Mouse (Mus musculus) kidney, embryonic 15.5 days (tissue): ENCODE data around the gene Slc11a2. TPM values are rescaled to one million over a fixed set of nuclear protein-coding genes. Genes with fewer than 3 reads are reported as not detected.
"Not testable (repeated sequence)": the region's sequence is repeated elsewhere in the genome, so short reads cannot be mapped to it uniquely, and the experiment has no call there.

Experiments
- ATAC-seq: fragments of 200-750 bp; cut with Nextera tagmentation; replicated peaks from 2 replicates; pipeline ENCODE4 v1.8.0; 2017; ENCODE audit warnings: moderate TSS enrichment; ENCODE audit not compliant: low FRiP score
- H3K27ac ChIP-seq: fragments of 300-500 bp; sonication (generic); 2 replicates; pipeline ENCODE4 v1.5.1; 2015; ENCODE audit warnings: mild to moderate bottlenecking, inconsistent platforms
- H3K27me3 ChIP-seq: fragments of 300-500 bp; sonication (generic); 2 replicates; pipeline ENCODE4 v1.6.1; 2015; ENCODE audit warnings: inconsistent platforms
- H3K36me3 ChIP-seq: fragments of 300-500 bp; sonication (generic); 2 replicates; pipeline ENCODE4 v1.6.1; 2015; ENCODE audit warnings: inconsistent platforms
- H3K4me1 ChIP-seq: fragments of 300-500 bp; sonication (generic); 2 replicates; pipeline ENCODE4 v1.6.1; 2015; ENCODE audit warnings: inconsistent platforms
- H3K4me2 ChIP-seq: fragments of 300-500 bp; sonication (generic); 2 replicates; pipeline ENCODE4 v1.6.1; 2015; ENCODE audit warnings: moderate library complexity, mild to moderate bottlenecking, inconsistent platforms
- H3K4me3 ChIP-seq: fragments of 300-500 bp; sonication (generic); replicated peaks from 2 replicates; pipeline ENCODE4 v1.5.1; 2015; ENCODE audit warnings: mild to moderate bottlenecking, inconsistent platforms
- H3K9ac ChIP-seq: fragments of 300-500 bp; sonication (generic); 2 replicates; pipeline ENCODE4 v1.6.1; 2015; ENCODE audit warnings: mild to moderate bottlenecking, inconsistent platforms
- H3K9me3 ChIP-seq: fragments of 300-500 bp; sonication (generic); replicated peaks from 2 replicates; pipeline ENCODE4 v1.6.1; 2016; ENCODE audit warnings: inconsistent platforms
- WGBS: fragments of 180-500 bp; shearing (Covaris S2); methylation state at CpG from one replicate; pipeline ENCODE4 v1.1.7; 2015; ENCODE audit warnings: mixed read lengths; 5-methylcytosine and 5-hydroxymethylcytosine counted together
- polyA plus RNA-seq: library from polyadenylated mRNA; unstranded; fragments of >200 nt; fragmentation: Nextera tagmentation; extraction: Ambion mirVana; gene quantifications from 2 replicates; pipeline ENCODE4 v1.2.1, GENCODE M21; 2015

The Slc11a2 gene
- polyA plus RNA-seq, 1 experiment from 2014 or later, result 28.2 TPM

- H3K27ac ChIP-seq, result no peak overlapping the region
- peaks cover 78% of the 10 kb centered on the region for H3K36me3 ChIP-seq
- no peak overlapping the region for H3K4me2 ChIP-seq
- H3K9ac ChIP-seq, result no peak overlapping the region
- no peak for ATAC-seq
- no peak overlapping the region for H3K4me3 ChIP-seq
- 95% methylated on average over 3 of the region's 3 CpGs for WGBS
- H3K9me3 ChIP-seq, result no peaks in the 10 kb centered on the region
- peaks cover 4% of the 10 kb centered on the region; the same call in 1 of the 2 replicates for H3K4me1 ChIP-seq
- no peaks in the 10 kb centered on the region for H3K27me3 ChIP-seq
These were observed 29.3 kb downstream of the Slc11a2 start for GRCm38 (mm10) chr15:100395561-100395960.

DNA sequence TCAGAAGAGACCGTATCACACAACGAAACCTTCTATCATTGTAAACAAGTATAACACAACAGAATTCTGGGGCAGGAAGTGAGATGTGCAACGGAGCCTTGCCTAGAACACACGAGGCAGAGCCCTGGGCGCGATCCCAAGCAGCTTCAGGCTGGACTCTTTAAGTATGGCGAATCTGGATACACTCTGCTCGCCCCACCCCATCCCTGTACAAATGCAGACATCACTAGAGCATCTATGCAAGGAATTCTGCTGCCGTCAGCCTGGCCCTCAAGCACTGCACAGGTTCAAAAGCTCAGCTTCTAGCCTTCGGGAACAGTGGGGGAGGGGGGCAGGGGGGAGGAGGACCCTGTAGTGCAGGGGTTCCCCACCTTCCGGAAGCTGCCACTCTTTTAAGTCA lies 31.9 kb downstream of the Slc11a2 start:
- peaks cover 21% of the 10 kb centered on the region for H3K4me1 ChIP-seq
- peaks cover 52% of the 10 kb centered on the region for H3K36me3 ChIP-seq
- no peaks in the 10 kb centered on the region for H3K9me3 ChIP-seq
- 79% methylated on average over 11 of the region's 11 CpGs for WGBS
- no peak for ATAC-seq
- no peaks in the 10 kb centered on the region for H3K27me3 ChIP-seq
- no peak overlapping the region for H3K4me2 ChIP-seq
- H3K9ac ChIP-seq, result no peak overlapping the region
- no peak overlapping the region for H3K4me3 ChIP-seq
- H3K27ac ChIP-seq, result no peak overlapping the region

GRCm38 (mm10) chr15:100391599-100391998 lies 33.3 kb downstream of the Slc11a2 start:
- no peak for ATAC-seq
- H3K27ac ChIP-seq, result no peak overlapping the region
- H3K9me3 ChIP-seq, result no peaks in the 10 kb centered on the region
- no peak overlapping the region for H3K4me2 ChIP-seq
- H3K4me1 ChIP-seq, result peaks cover 24% of the 10 kb centered on the region
- H3K4me3 ChIP-seq, result no peak overlapping the region
- peaks cover 38% of the 10 kb centered on the region for H3K36me3 ChIP-seq
- no peak overlapping the region for H3K9ac ChIP-seq
- H3K27me3 ChIP-seq, result no peaks in the 10 kb centered on the region
- 91% methylated on average over 7 of the region's 7 CpGs for WGBS

DNA sequence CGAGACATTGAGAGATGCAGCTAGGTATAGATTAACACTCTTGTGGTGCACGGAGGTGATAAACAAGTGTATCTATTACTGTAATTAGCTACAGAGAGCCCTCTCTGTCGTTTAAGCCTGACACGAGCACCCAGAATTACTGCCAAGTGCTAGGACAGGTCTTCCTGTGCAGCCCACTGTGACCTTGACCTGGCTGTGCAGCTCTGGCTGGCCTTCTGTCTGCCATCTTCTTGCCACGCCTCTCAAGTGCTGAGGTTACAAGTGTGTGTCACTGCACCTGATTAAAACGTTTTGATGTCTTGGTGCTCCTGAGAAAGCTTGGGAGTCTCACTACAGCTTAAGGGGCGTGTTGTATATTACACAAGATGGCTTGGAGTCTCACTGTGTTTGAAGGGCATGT lies 33.8 kb downstream of the Slc11a2 start:
- no peak overlapping the region for H3K4me2 ChIP-seq
- 0 out of 2 replicates have a peak overlapping the region, but pooled peaks have one; percentile 15 for H3K27ac ChIP-seq
- H3K9me3 ChIP-seq, result no peaks in the 10 kb centered on the region
- 0 out of 2 replicates have a peak, but pooled peaks have one; percentile 18 for ATAC-seq
- no peak overlapping the region for H3K4me3 ChIP-seq
- no peaks in the 10 kb centered on the region for H3K27me3 ChIP-seq
- H3K4me1 ChIP-seq, result peaks cover 24% of the 10 kb centered on the region
- WGBS, result 45% methylated on average over 7 of the region's 7 CpGs
- peaks cover 33% of the 10 kb centered on the region for H3K36me3 ChIP-seq
- no peak overlapping the region for H3K9ac ChIP-seq

DNA sequence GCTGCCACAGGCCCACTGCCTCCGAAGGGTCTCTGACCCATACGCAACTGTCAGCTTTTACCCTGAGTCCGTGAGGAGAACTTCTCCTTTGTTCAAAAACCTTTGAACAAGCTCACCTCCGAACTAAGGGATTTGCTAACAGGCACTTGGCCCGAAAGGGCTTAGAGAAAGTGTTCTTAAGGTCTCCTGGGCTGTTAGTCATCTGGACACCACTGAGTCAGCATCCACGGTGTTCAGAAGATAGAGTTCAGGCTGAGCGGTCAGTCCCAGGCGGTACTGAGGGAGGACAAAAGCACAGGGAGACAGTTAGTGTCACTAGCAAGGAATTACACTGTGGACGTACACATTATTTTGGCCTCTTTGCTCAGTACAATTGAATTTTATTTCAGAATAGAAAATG lies 36.0 kb downstream of the Slc11a2 start:
- Histone ChIP-seq H3K27me3 (no peaks in the 10 kb centered on the region), H3K4me2 (no peak overlapping the region), H3K27ac (no peak overlapping the region), H3K9me3 (no peaks in the 10 kb centered on the region), H3K4me3 (no peak overlapping the region), H3K9ac (no peak overlapping the region), H3K4me1 (peaks cover 24% of the 10 kb centered on the region), H3K36me3 (peaks cover 12% of the 10 kb centered on the region)
- no peak for ATAC-seq
- WGBS, result 46% methylated on average over 9 of the region's 9 CpGs

GRCm38 (mm10) chr15:100388224-100388835 lies 36.5 kb downstream of the Slc11a2 start:
- Histone ChIP-seq H3K9me3 (no peaks in the 10 kb centered on the region), H3K36me3 (peaks cover 6% of the 10 kb centered on the region), H3K4me3 (no peak overlapping the region), H3K4me1 (peaks cover 24% of the 10 kb centered on the region), H3K27ac (no peak overlapping the region), H3K9ac (no peak overlapping the region), H3K27me3 (no peaks in the 10 kb centered on the region), H3K4me2 (no peak overlapping the region)
- no peak for ATAC-seq
- WGBS, result 76% methylated on average over 16 of the region's 16 CpGs

DNA sequence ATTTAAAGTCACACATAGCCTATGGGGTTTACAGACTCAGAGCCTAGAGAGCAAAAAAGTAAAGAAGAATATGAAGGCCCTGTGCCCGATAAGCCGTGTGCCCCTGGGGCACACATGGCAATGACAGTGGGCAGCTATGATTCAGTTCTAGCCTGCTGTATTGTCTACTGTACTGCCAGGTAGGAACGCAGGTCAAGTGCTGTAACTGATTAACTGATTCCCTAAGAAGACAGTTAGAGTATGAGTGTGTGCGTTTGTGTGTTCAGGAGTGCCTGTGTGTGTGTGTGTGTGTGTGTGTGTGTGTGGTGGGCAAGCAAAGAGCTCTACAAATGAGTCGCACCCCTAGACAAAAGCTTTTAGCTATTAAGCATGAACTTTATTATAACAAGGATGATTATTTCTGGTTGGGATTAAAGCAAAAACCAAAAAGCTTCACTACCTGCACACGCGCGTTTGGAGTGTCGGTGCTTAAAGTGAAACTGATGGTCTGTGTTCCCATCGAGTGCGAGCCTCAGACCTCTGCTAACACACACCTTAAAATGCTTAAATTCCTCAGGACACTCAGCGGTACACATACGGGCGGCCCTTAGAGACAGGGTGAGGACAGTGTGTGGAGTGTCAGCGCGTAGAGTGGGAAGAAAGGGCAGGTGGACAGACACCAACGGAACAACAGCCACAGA lies 37.2 kb downstream of the Slc11a2 start:
- 89% methylated on average over 17 of the region's 17 CpGs for WGBS
- Histone ChIP-seq H3K4me2 (no peak overlapping the region), H3K4me1 (peaks cover 24% of the 10 kb centered on the region), H3K27me3 (no peaks in the 10 kb centered on the region), H3K9ac (no peak overlapping the region), H3K4me3 (no peak overlapping the region), H3K36me3 (peaks cover 2% of the 10 kb centered on the region; the same call in 1 of the 2 replicates), H3K9me3 (no peaks in the 10 kb centered on the region), H3K27ac (no peak overlapping the region)
- no peak for ATAC-seq

DNA sequence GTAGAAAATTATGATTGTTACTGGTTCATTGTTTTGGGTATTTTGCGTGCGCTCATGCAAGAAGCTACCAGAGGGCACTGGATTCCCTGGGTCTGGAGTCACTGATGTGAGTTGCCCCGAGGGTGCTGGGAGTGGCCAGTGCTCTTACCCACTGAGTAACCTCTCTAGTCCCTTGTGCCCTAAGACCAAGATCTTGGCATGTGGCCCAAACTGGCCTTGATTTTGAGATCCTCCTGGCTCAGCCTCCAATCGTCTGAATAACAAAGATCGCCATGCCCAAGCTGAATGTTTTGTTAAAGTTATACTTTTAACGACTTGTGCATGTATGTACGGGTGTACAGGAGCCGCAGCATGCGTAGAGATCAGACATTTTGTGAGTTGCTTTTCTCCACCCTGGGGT lies 39.2 kb downstream of the Slc11a2 start:
- Histone ChIP-seq H3K36me3 (no peaks in the 10 kb centered on the region), H3K27ac (no peak overlapping the region), H3K4me2 (no peak overlapping the region), H3K9me3 (no peaks in the 10 kb centered on the region), H3K9ac (no peak overlapping the region), H3K4me1 (peaks cover 20% of the 10 kb centered on the region; the same call in 1 of the 2 replicates), H3K27me3 (no peaks in the 10 kb centered on the region), H3K4me3 (no peak overlapping the region)
- WGBS, result 92% methylated on average over 9 of the region's 9 CpGs
- no peak for ATAC-seq

GRCm38 (mm10) chr15:100380104-100380503 lies 44.8 kb downstream of the Slc11a2 start:
- ATAC-seq, result no peak
- H3K4me1 ChIP-seq, result no peaks in the 10 kb centered on the region
- no peak overlapping the region for H3K4me3 ChIP-seq
- H3K9me3 ChIP-seq, result no peaks in the 10 kb centered on the region
- H3K4me2 ChIP-seq, result no peak overlapping the region
- no peaks in the 10 kb centered on the region for H3K36me3 ChIP-seq
- H3K27ac ChIP-seq, result no peak overlapping the region
- no peak overlapping the region for H3K9ac ChIP-seq
- WGBS, result 57% methylated on average over 2 of the region's 2 CpGs
- no peaks in the 10 kb centered on the region for H3K27me3 ChIP-seq

- Histone ChIP-seq H3K9ac (no peak overlapping the region), H3K27ac (no peak overlapping the region), H3K36me3 (no peaks in the 10 kb centered on the region), H3K4me1 (no peaks in the 10 kb centered on the region), H3K4me3 (no peak overlapping the region), H3K4me2 (no peak overlapping the region), H3K9me3 (no peaks in the 10 kb centered on the region), H3K27me3 (no peaks in the 10 kb centered on the region)
- 87% methylated on average over 8 of the region's 8 CpGs for WGBS
- ATAC-seq, result no peak
These were observed 45.2 kb downstream of the Slc11a2 start for GRCm38 (mm10) chr15:100379658-100380057.

DNA sequence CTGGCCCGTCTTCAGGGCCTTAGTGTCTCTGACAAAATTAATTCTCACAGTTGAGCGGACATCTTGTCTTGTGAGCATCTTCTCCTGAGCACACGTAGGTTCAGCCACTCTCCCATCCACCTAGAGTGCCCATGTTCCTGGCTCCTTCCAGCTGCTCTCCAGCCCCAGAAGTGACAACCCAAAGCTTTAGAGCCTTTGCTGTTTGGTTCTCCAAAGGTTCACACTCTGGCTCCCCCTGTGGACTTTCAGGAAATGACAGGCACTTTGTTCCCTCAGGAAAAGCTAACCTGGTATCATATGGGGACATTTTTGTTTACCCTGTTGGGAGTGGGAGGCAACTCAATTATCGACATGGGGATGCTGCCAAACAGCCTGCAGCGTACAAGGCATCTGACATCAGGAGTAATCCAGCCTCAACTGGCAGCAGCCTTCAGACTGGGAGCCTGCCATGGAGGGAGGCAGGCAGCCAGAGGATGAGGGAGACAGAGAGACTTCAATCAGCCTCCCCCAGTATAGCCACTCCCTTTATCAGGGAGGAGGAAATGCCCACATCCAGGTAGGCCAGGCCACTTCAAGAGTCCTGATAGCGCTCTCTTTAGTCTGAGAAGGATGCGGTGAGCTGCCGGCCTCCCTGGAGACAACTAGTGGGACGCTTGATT lies 46.9 kb downstream of the Slc11a2 start:
- H3K4me2 ChIP-seq, H3K9me3 ChIP-seq, H3K36me3 ChIP-seq, H3K27ac ChIP-seq, H3K9ac ChIP-seq, H3K4me1 ChIP-seq, H3K4me3 ChIP-seq, H3K27me3 ChIP-seq: not testable (repeated sequence)
- 48% methylated on average over 4 of the region's 9 CpGs for WGBS
- 0 out of 2 replicates have a peak, but pooled peaks have one; percentile 15 for ATAC-seq

- no peak overlapping the region for H3K4me3 ChIP-seq
- H3K36me3 ChIP-seq, result no peaks in the 10 kb centered on the region
- no peak overlapping the region for H3K9ac ChIP-seq
- ATAC-seq, result no peak
- 36% methylated on average over 5 of the region's 5 CpGs for WGBS
- H3K9me3 ChIP-seq, result no peaks in the 10 kb centered on the region
- no peaks in the 10 kb centered on the region for H3K4me1 ChIP-seq
- no peaks in the 10 kb centered on the region for H3K27me3 ChIP-seq
- no peak overlapping the region for H3K27ac ChIP-seq
- no peak overlapping the region for H3K4me2 ChIP-seq
These were observed 49.8 kb downstream of the Slc11a2 start for GRCm38 (mm10) chr15:100375066-100375465.
